Mouse (Mus musculus) small intestine, adult 2 months (tissue): ENCODE measurements around the gene Gab2. TPM values are rescaled to one million over a fixed set of nuclear protein-coding genes. Genes with fewer than 3 reads are reported as not detected.

ENCODE experiments used
- H3K27ac ChIP-seq: fragments of 200-500 bp; 2 replicates; pipeline ENCODE4 v1.5.1; 2012; ENCODE audit warnings: low read depth, low read length, control low read depth, inconsistent platforms; ENCODE audit not compliant: insufficient read depth
- H3K27me3 ChIP-seq: fragments of 200-500 bp; 2 replicates; pipeline ENCODE4 v1.6.1; 2012; ENCODE audit warnings: mild to moderate bottlenecking, moderate library complexity, low read length, inconsistent platforms; ENCODE audit not compliant: control insufficient read depth, insufficient read depth
- H3K36me3 ChIP-seq: fragments of 200-500 bp; 2 replicates; pipeline ENCODE4 v1.6.1; 2012; ENCODE audit warnings: mild to moderate bottlenecking, low read length, control low read depth, inconsistent platforms; ENCODE audit not compliant: control insufficient read depth, insufficient read depth
- H3K4me1 ChIP-seq: fragments of 200-500 bp; 2 replicates; pipeline ENCODE4 v1.6.1; 2012; ENCODE audit warnings: low read length, inconsistent platforms, mixed read lengths; ENCODE audit not compliant: control insufficient read depth, insufficient read depth, insufficient read length
- H3K4me3 ChIP-seq: fragments of 200-500 bp; 2 replicates; pipeline ENCODE4 v1.5.1; 2012; ENCODE audit warnings: low read depth, mild to moderate bottlenecking, control low read depth, inconsistent platforms, low read length, moderate library complexity
- CTCF ChIP-seq: fragments of 200-500 bp; IDR thresholded peaks from 2 replicates; pipeline ENCODE4 v1.5.1; 2012; ENCODE audit warnings: low read depth, mild to moderate bottlenecking, control low read depth, inconsistent platforms, low read length, moderate library complexity, mixed read lengths; ENCODE audit not compliant: insufficient replicate concordance, insufficient read length; ENCODE audit errors: extremely low read depth
- POLR2A ChIP-seq: fragments of 200-500 bp; IDR thresholded peaks from 2 replicates; pipeline ENCODE4 v1.6.1; 2012; ENCODE audit warnings: low read depth, mild to moderate bottlenecking, control low read depth, inconsistent platforms, low read length, moderate library complexity
- WGBS: fragments of 180-500 bp; shearing (Covaris S2); methylation state at CpG from one replicate; pipeline ENCODE4 v1.1.7; 2018; 5-methylcytosine and 5-hydroxymethylcytosine counted together
- polyA plus RNA-seq: library from polyadenylated mRNA; depleted of rRNA; stranded (reverse); fragments of >200 nt; gene quantifications from 2 replicates; pipeline ENCODE4 v1.2.3, GENCODE M21; 2012

Gab2 gene
- polyA plus RNA-seq, 1 experiment = 12.1 TPM

DNA sequence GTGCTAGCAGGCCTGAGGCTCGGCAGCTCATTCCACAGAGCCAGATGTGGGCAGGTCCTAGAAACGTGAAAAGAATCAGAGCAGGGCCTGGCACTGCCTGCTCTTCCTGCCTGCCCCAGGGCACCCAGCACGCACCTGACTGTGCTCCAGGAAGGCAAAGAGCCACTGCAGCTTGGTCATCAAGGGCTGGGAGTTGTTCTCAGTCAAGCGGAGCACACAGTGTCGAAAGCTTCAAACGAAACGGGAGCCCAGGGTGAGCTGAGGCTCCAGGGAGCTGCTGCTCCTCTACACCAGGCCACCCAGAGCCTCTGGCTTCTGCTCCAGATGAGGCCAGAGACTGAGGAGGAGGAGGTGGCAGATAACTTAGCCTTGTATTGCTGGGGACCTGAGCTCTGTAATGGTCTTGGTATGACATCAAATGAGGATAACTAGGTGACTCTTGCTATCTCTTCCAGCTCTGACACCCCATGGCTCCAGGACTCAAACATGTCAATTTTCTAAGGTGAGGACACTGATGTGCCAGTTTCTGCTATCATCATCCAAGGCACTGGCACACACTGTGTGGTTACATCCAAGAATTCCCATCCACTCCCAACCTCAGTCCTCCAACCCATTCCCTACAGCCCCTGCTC, 232.1 kb downstream of the Gab2 start:
- Histone ChIP-seq H3K27me3 (no peaks in the 10 kb centered on the region), H3K27ac (no peak overlapping the region), H3K36me3 (peaks cover 2% of the 10 kb centered on the region), H3K4me1 (peaks cover 8% of the 10 kb centered on the region; the same call in 1 of the 2 replicates), H3K4me3 (no peak overlapping the region)
- TF ChIP-seq CTCF (no peak), POLR2A (no peak)
- 79% methylated on average over 7 of the region's 7 CpGs for WGBS

- H3K4me1 ChIP-seq = peaks cover 13% of the 10 kb centered on the region; the same call in 1 of the 2 replicates
- no peak overlapping the region for H3K27ac ChIP-seq
- 83% methylated on average over 5 of the region's 5 CpGs for WGBS
- H3K36me3 ChIP-seq = no peaks in the 10 kb centered on the region; the same call in 1 of the 2 replicates
- TF ChIP-seq CTCF = no peak
- H3K4me3 ChIP-seq = no peak overlapping the region
- no peaks in the 10 kb centered on the region for H3K27me3 ChIP-seq
Measured at GRCm38 (mm10) chr7:97314646-97315045, 233.3 kb downstream of the Gab2 start.

DNA sequence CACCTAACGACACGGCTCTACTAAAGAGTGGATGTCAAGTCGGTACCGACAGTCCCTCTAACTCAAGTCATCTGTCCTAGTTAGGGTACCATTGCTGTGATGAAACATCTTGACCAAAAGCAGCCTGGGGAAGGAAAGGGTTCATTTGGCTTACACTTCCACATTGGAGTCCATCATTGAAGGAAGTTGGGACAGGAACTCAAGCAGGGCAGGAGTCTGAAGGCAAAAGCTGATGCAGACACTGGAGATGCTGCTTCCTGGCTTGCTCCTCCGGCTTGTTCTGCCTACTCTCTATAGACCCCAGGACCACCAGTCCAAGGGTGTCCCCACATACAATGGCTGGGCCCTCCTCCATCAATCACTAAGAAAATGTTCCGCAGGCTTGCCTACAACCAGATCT, 234.3 kb downstream of the Gab2 start:
- WGBS = 93% methylated on average over 6 of the region's 6 CpGs
- TF ChIP-seq POLR2A = no peak
- no peak for TF ChIP-seq CTCF
- Histone ChIP-seq H3K27ac (no peak overlapping the region), H3K4me1 (peaks cover 13% of the 10 kb centered on the region; the same call in 1 of the 2 replicates), H3K4me3 (no peak overlapping the region), H3K27me3 (no peaks in the 10 kb centered on the region), H3K36me3 (no peaks in the 10 kb centered on the region; the same call in 1 of the 2 replicates)

DNA sequence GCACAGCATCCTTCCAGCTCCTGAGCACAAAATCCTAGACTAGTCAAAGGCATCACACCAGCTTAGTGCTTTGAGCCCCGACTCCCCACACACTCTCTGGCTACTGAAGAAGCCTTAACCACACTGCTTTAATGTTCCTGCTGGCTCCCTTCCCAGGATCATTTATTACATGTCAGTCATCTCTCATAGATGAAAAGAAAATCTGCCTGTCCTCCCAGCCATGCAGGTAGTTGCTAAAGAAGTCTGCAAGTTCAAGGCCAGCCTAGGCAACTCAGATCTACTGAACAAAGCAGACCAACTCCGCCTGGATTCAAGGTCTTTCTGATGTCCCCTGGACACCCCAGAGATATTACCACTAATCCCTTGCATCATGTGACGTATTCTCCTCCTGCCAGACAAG, 236.3 kb downstream of the Gab2 start:
- no peak overlapping the region for H3K4me3 ChIP-seq
- peaks cover 13% of the 10 kb centered on the region; the same call in 1 of the 2 replicates for H3K4me1 ChIP-seq
- WGBS = 46% methylated on average over 3 of the region's 3 CpGs
- peak overlapping the region; percentile 51 for H3K27ac ChIP-seq
- no peaks in the 10 kb centered on the region for H3K27me3 ChIP-seq
- TF ChIP-seq POLR2A (no peak), CTCF (no peak)
- H3K36me3 ChIP-seq = no peaks in the 10 kb centered on the region

DNA sequence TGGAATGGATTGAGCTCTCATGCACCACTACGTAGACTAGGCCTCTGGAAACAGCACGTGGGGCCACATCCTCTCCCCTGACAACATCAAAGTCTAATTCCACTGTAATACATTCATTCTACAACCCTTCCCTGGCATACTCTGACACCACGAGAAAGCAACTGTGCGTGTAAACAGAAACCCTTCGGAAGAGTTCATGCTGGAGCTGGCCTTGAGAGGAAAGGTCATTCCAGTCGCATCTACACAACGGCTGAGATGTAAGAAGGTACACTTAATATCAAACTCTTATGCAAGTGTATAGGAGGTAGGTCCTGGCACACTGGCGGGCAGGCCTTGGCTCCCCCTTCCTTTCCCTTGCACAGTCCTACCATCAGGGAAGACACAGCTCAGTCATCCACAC, 243.0 kb downstream of the Gab2 start:
- WGBS = 94% methylated on average over 8 of the region's 8 CpGs
- Histone ChIP-seq H3K4me1 (peaks cover 12% of the 10 kb centered on the region), H3K36me3 (no peaks in the 10 kb centered on the region), H3K27me3 (no peaks in the 10 kb centered on the region; the same call in 1 of the 2 replicates), H3K27ac (no peak overlapping the region), H3K4me3 (no peak overlapping the region)
- no peak for TF ChIP-seq POLR2A
- no peak for TF ChIP-seq CTCF

DNA sequence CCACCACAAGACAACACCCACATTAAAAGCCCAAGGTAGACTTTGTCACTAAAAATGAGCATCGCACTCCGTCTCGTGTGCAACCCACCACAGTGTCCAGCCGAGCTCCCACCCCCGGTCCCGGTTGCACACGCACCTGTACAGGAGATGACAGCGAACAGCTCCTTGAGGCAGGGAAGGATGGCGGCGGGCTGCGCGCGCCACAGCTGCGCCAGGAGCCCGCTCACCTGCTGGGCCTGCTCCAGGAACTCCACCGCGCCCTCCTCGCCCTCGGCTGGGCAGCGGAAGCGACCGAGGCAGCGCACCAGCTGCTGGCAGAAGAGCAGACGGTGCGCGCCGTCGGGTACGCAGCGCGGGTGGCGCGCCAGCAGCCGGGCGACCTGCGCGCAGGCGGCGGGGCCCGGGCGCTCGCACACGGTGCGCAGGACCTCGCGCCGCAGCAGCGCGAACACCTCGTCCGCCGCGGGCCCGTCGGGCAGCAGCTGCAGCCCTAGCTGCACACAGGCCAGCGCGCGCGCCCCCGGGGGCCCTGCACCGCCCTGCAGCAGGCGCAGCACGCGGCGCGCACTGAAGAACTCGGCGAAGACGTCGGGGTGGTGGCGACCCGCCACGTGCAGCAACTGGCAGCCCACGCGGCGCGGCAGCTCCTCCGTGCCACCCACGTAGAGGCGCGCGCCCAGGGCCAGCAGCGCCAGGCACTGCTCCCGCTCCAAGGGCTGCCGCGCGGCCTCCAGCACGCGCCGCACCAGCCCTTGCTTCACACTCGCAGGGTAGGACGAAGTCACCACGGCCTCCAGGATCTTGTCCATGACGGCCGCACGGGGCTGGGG, 244.0 kb downstream of the Gab2 start:
- Histone ChIP-seq H3K27ac (no peak overlapping the region), H3K36me3 (no peaks in the 10 kb centered on the region), H3K4me3 (peak overlapping the region; percentile 23), H3K27me3 (no peaks in the 10 kb centered on the region; the same call in 1 of the 2 replicates), H3K4me1 (peaks cover 12% of the 10 kb centered on the region)
- TF ChIP-seq CTCF (no peak), POLR2A (no peak)
- whole genome bisulfite sequencing = 29% methylated on average over 95 of the region's 96 CpGs

DNA sequence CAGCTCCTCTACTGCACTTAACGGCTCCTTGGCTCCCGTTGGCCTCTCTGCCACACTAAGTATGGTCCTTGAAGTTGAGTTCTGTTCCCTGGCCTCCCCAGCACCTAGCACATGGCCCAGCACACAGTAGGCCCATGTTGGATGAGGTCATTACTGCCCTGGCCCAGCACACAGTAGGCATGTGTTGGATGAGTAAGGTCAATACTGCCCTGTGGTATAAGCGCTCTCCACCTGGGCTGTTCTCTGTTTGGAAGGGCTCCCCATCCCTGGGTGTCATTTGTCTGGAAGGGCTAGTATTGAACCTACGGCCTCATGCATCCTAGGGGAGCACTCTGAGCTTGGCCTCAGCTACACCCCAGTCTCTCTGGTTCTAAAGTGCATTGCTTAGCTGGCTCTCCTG, 246.0 kb downstream of the Gab2 start:
- H3K4me3 ChIP-seq = no peak overlapping the region
- peaks cover 21% of the 10 kb centered on the region for H3K4me1 ChIP-seq
- H3K27ac ChIP-seq = no peak overlapping the region
- no peaks in the 10 kb centered on the region; the same call in 1 of the 2 replicates for H3K27me3 ChIP-seq
- no peaks in the 10 kb centered on the region for H3K36me3 ChIP-seq
- TF ChIP-seq POLR2A (no peak), CTCF (no peak)
- 95% methylated on average over 4 of the region's 4 CpGs for WGBS
